Mouse (Mus musculus): ENCODE results near the gene Selenom.

Gene Selenom

GRCm38 (mm10) chr11:3557852-3558251 lies 43.4 kb downstream of the Selenom start:
- no peak for DNase-seq

- no peak for DNase-seq
Measured at GRCm38 (mm10) chr11:3560202-3560601, 45.7 kb downstream of the Selenom start.

DNA sequence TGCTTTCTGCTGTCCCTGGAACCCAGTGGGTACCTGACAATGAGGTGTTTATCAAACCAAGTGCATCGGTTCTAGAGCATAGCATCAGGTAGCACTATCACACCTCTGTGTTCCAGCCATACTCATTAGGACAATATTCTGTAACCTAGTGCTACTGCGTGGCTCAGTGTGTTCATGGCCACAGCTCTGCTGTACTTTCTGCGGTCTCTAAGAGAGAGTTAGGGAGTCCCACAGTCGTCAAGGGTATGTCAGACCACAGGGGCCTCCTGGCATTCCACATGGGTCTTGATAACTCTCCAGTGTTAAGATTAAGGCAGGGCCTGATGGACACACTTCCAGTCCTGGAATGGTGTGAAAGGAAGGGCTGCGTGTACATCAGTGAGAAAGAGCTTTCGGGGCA lies 49.4 kb downstream of the Selenom start:
- no peak for DNase-seq

GRCm38 (mm10) chr11:3564451-3564850 lies 50.0 kb downstream of the Selenom start:
- DNase-seq, result no peak

GRCm38 (mm10) chr11:3566018-3566417 lies 51.5 kb downstream of the Selenom start:
- DNase-seq, result no peak

Measured in layer of hippocampus, adult 9-11 months (tissue).